14 mouse cellular contexts compared by ENCODE assay signal in genomic region chr16:34274607-34275006, GRCm38 (mm10).
DNase-seq lines count a peak whose midpoint lies in the region; ATAC-seq and TF ChIP-seq lines count a peak whose summit lies in the region.
"Had no signal": no experiment of that assay in that cellular context is flagged by ENCODE, and none has a peak within 500 bp of the region (broad histone marks: within the 10 kb centered on the region; RNA-seq: fewer than 3 reads in every experiment).

No protein-coding gene starts in this region.

- TF ChIP-seq CTCF in lung, adult 2 months (IDR thresholded peaks at IDR 0.05; ENCODE audit: insufficient read depth, low read length), result no peak

- no peaks in the 10 kb centered on the region for H3K4me1 ChIP-seq in embryonic facial prominence, embryonic 14.5 days (ENCODE audit: control insufficient read depth, insufficient read depth, low read length)
- peaks cover 15% of the 10 kb centered on the region for H3K4me1 ChIP-seq in embryonic facial prominence, embryonic 10.5 days
- no peaks in the 10 kb centered on the region; the same call in 1 of the 2 replicates for H3K4me1 ChIP-seq in lung, adult 2 months (ENCODE audit: control insufficient read depth, insufficient read depth, low read length)
- H3K4me1 ChIP-seq in intestine, embryonic 16.5 days (ENCODE audit: control insufficient read depth, insufficient read depth, low read length), result no peaks in the 10 kb centered on the region
- H3K4me1 ChIP-seq: limb, embryonic 15.5 days; midbrain, embryonic 13.5 days; neural tube, embryonic 12.5 days had no signal

- DNase-seq in embryonic facial prominence, embryonic 14.5 days (ENCODE audit: low spot score), result peak; percentile 25
- no peak for DNase-seq in embryonic facial prominence, embryonic 10.5 days (ENCODE audit: low spot score)
- peak; percentile 22 to 42 for DNase-seq in lung, adult 18-20 months
- no peak for DNase-seq in lung, adult 2 months
- peak; percentile 17 to 36 for DNase-seq in kidney, postnatal 4 days
- DNase-seq in cerebellum, adult 9-10 months, result no peak
- DNase-seq in frontal cortex, postnatal 25 days (ENCODE audit: low spot score in 2 of 2), result no peak
- DNase-seq: adrenal gland, postnatal 14 days; layer of hippocampus, postnatal 36 days; retina, postnatal 1 day had no signal

- H3K9me3 ChIP-seq in embryonic facial prominence, embryonic 14.5 days (ENCODE audit: control insufficient read depth, low read length), result no peaks in the 10 kb centered on the region
- no peaks in the 10 kb centered on the region for H3K9me3 ChIP-seq in embryonic facial prominence, embryonic 10.5 days
- H3K9me3 ChIP-seq in intestine, embryonic 16.5 days (ENCODE audit: control insufficient read depth, low read length), result no peaks in the 10 kb centered on the region
- H3K9me3 ChIP-seq: limb, embryonic 15.5 days; midbrain, embryonic 13.5 days; neural tube, embryonic 12.5 days had no signal

- H3K4me2 ChIP-seq in embryonic facial prominence, embryonic 14.5 days (ENCODE audit: low read depth, low read length), result no peak overlapping the region
- H3K4me2 ChIP-seq in intestine, embryonic 16.5 days (ENCODE audit: low read depth, low read length), result no peak overlapping the region
- H3K4me2 ChIP-seq: limb, embryonic 15.5 days; midbrain, embryonic 13.5 days; neural tube, embryonic 12.5 days had no signal

- no peaks in the 10 kb centered on the region for H3K27me3 ChIP-seq in embryonic facial prominence, embryonic 14.5 days (replicated peaks; ENCODE audit: control insufficient read depth, insufficient read depth, low read length)
- no peaks in the 10 kb centered on the region for H3K27me3 ChIP-seq in embryonic facial prominence, embryonic 10.5 days (replicated peaks; ENCODE audit: low read depth, poor library complexity, severe bottlenecking)
- no peaks in the 10 kb centered on the region for H3K27me3 ChIP-seq in intestine, embryonic 16.5 days (replicated peaks; ENCODE audit: control insufficient read depth, insufficient read depth, low read length)
- H3K27me3 ChIP-seq: limb, embryonic 15.5 days; midbrain, embryonic 13.5 days; neural tube, embryonic 12.5 days had no signal

- H3K36me3 ChIP-seq in embryonic facial prominence, embryonic 14.5 days (ENCODE audit: control insufficient read depth, insufficient read depth, low read length), result no peaks in the 10 kb centered on the region
- H3K36me3 ChIP-seq in embryonic facial prominence, embryonic 10.5 days (replicated peaks), result no peaks in the 10 kb centered on the region
- no peaks in the 10 kb centered on the region for H3K36me3 ChIP-seq in intestine, embryonic 16.5 days (ENCODE audit: control insufficient read depth, insufficient read depth, low read length)
- H3K36me3 ChIP-seq: limb, embryonic 15.5 days; midbrain, embryonic 13.5 days; neural tube, embryonic 12.5 days had no signal

- no peak for TF ChIP-seq POLR2A in lung, adult 2 months (IDR thresholded peaks at IDR 0.05; ENCODE audit: borderline replicate concordance, extremely low read depth, low read depth, low read length)

- no peak overlapping the region for H3K27ac ChIP-seq in embryonic facial prominence, embryonic 14.5 days (replicated peaks; ENCODE audit: low read depth, low read length)
- no peak overlapping the region for H3K27ac ChIP-seq in embryonic facial prominence, embryonic 10.5 days (replicated peaks)
- no peak overlapping the region for H3K27ac ChIP-seq in intestine, embryonic 16.5 days (ENCODE audit: low read length)
- H3K27ac ChIP-seq: limb, embryonic 15.5 days; midbrain, embryonic 13.5 days; neural tube, embryonic 12.5 days had no signal

- H3K4me3 ChIP-seq in embryonic facial prominence, embryonic 14.5 days (ENCODE audit: low read depth, low read length), result no peak overlapping the region
- no peak overlapping the region for H3K4me3 ChIP-seq in embryonic facial prominence, embryonic 10.5 days
- H3K4me3 ChIP-seq in lung, adult 2 months (replicated peaks; ENCODE audit: extremely low read depth, low read depth, low read length), result no peak overlapping the region
- H3K4me3 ChIP-seq in intestine, embryonic 16.5 days (ENCODE audit: low read length), result no peak overlapping the region
- H3K4me3 ChIP-seq: limb, embryonic 15.5 days; midbrain, embryonic 13.5 days; neural tube, embryonic 12.5 days had no signal

- ATAC-seq in embryonic facial prominence, embryonic 14.5 days (ENCODE audit: low read depth), result peak; percentile 41; the same call in 1 of the 2 replicates
- peak; percentile 92 for ATAC-seq in intestine, embryonic 16.5 days
- ATAC-seq: midbrain, embryonic 13.5 days had no signal

- no peak overlapping the region for H3K9ac ChIP-seq in embryonic facial prominence, embryonic 14.5 days (ENCODE audit: low read depth, low read length)
- H3K9ac ChIP-seq in intestine, embryonic 16.5 days (ENCODE audit: low read depth, low read length), result no peak overlapping the region
- H3K9ac ChIP-seq: limb, embryonic 15.5 days; midbrain, embryonic 13.5 days; neural tube, embryonic 12.5 days had no signal

Comparison
In these comparisons a context has a peak if more than half of its experiments do, and no peak if none do; other contexts are left out.
1. DNase-seq: peak in embryonic facial prominence, embryonic 14.5 days (single experiment), lung, adult 18-20 months (2 of 2) and kidney, postnatal 4 days (2 of 2); none in embryonic facial prominence, embryonic 10.5 days (single experiment), lung, adult 2 months (single experiment), cerebellum, adult 9-10 months (single experiment) and frontal cortex, postnatal 25 days (0 of 2).